Mouse (Mus musculus): ENCODE results near the gene Fasn.

- TF ChIP-seq CTCF (IDR thresholded peaks at IDR 0.05; ENCODE audit: control insufficient read depth, insufficient read depth, insufficient read length) (no peak), FOSL1 (IDR thresholded peaks at IDR 0.05; ENCODE audit: insufficient read depth, low read length, poor library complexity, severe bottlenecking) (no peak), USF1 (IDR thresholded peaks at IDR 0.05; ENCODE audit: low read depth) (no peak)
These were observed 51.6 kb downstream of the Fasn start for GRCm38 (mm10) chr11:120772749-120773148.

All from C2C12 (cell line).